Mouse (Mus musculus) adrenal gland, postnatal 36 days (tissue): ENCODE measurements at regions not wholly inside any gene's neighbourhood (a gene's known extent, or its start where the extent isn't known, plus 50 kb on each side); places are given as distances from the start of the nearest gene placed in this dataset.

ENCODE experiments used
- DNase-seq, 2 experiments: peaks; one replicate each; pipeline ENCODE4 v3.0.0; 2021; ENCODE audit warnings: mixed read lengths in 1 of 2

DNA sequence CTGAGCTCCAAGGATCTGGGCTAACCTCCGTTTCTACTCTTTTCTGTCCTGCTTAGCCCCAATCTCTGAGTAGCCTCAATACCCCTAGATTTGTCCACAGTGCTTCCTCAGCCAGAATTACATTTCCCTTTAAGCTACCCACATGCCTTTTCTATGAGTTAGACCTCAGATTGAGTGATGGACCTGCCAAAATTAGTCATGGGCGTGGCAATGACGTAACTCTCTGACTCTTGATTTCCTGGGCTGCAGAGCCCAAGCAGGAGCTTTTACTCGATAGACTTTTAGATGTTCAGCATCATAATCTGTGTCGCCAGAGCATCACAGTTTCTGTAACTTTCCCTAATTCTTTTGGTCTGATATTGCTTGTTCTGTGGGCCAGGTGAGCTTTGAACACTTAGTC is 186.9 kb upstream of the Rora start:
- peak; percentile 61 for DNase-seq

DNA sequence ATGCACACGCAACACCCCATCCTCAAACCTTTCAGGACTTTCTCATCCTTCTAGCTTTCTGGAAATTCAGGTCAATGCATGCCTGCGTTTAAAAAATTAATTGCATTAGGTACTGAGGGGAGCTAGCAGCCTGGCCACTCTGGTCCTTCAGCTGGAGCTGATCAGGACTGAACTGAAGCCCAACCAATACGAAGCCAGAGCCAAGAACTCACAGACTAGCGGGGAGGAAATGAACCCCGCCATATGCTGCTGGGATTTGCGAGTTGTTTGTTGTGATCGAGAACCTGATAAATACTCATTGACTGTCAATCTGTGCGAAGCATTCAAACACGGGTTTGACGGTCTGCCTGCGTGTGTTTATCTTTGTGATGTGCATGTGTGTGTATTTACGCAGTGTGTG is 177.2 kb upstream of the Rora start:
- DNase-seq = no peak

DNA sequence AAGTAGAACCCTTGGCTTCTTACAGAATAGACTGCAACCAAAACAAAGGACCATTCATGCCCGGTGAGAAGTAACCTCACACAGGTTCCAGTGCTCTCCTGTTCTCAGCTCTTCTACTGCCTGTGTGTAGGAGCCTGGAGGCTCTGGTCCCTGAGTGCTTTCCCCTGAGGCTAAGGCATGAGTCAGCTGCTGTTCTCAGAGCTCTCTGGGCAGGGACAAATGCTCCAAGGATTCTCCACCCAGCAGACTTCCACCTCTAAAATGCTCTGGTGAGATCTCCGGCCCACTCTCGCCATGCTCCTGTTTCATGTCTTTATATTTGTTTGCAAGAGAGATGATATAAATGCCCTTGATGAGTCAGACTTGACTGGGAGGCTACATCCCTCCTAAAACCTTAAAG is 176.1 kb upstream of the Rora start:
- peak; percentile 33 to 43 for DNase-seq

GRCm38 (mm10) chr9:68486646-68487045 is 166.9 kb upstream of the Rora start:
- no peak for DNase-seq

DNA sequence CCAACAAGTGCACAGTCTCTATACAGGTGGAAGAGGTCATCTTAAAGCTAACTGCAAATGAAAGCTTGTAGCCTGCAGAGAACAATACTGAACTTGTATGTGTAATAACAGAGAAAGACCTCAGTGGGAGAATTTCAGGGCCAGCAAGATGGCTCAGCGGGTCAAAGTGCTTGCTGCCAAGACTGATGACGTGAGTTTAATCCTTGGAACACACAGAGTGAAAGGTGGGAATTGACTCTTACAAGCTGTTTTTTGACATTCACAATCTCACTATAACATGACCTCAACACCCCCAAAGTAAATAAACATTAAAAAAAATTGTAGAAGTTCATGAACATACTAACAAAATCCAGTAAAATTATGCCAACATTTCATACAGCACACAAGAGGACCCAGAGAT is 162.4 kb upstream of the Rora start:
- no peak for DNase-seq

- no peak for DNase-seq
Observed at GRCm38 (mm10) chr9:68521218-68521617, 132.4 kb upstream of the Rora start.

GRCm38 (mm10) chr9:68561767-68562552 is 91.6 kb upstream of the Rora start:
- no peak for DNase-seq

DNA sequence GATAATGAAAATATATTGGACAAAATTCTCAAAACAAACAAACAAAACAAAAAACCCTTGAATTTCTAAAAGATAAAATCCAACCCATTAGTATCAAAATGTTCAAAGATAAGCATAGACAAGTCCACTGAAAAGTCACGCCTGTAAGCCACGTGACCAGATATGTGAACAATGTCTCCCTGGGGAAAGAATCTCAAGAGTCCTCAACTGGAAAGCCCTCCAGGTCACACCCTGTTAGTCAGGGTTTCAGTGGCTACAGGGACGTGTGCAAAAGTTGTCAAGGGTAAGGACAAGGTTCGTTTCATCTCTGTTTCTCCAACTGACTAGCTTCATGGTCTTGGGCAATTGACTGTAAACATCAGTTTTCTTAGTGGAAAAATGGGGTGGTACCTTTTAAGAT is 90.4 kb upstream of the Rora start:
- DNase-seq = no peak

GRCm38 (mm10) chr9:68585751-68586150 is 67.8 kb upstream of the Rora start:
- DNase-seq = no peak

DNA sequence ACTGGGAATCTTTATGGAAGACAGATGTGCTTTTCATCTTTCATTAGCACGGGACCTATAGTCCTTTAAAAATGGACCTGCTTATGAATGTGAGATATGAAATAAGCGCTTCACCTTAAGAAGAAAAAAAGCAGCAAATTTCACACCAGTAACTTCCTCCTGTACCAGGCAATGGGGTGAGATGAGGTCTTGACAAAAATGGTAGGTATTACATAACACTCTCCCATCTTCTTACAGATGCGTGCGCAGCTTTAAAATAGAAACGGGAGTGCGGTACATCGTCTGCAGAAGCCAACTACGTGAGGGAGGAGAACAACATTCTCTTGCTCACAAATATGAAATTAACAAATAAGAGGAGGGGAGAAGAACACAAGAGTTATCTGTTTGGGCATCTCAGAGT is 62.6 kb upstream of the Rora start:
- no peak for DNase-seq

- peak; percentile 37 to 38 for DNase-seq
Observed at GRCm38 (mm10) chr9:68592976-68593375, 60.6 kb upstream of the Rora start.

DNA sequence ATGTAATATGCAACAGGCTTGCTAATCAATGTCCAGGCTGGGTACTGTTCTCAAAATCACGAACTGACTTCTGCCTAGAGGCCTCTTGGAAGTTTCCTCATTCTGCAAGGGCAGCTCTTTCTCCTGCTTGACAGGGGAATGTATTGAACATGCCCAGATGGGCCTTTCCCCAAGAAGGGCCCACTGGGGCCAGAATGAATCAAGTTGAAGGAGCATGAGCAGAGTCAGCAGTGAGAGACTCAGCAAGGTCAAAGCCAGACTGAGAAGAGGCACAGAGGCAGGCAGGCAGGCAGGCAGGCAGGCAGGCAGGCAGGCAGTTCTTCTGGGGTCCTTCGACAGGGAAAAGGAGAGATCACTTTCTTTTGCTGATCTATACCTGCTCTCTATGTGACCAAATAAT is 59.0 kb upstream of the Rora start:
- DNase-seq = peak; percentile 17 to 25
